Mouse (Mus musculus) E14TG2a.4 (cell line): ENCODE results near the gene Nfkbil1.

ENCODE experiments used
- CTCF ChIP-seq: conservative IDR thresholded peaks from 2 replicates; pipeline ENCODE4 v1.5.1; 2014; ENCODE audit warnings: low read length
- NANOG ChIP-seq: IDR thresholded peaks from 2 replicates; pipeline ENCODE4 v1.6.1; 2014; ENCODE audit warnings: borderline replicate concordance, low read length, mixed read lengths

GRCm38 (mm10) chr17:35248986-35249385, 13.4 kb upstream of the Nfkbil1 start:
- TF ChIP-seq CTCF (no peak), NANOG (no peak)
